Mouse (Mus musculus) CH12.LX (cell line): ENCODE measurements around the gene 1700069L16Rik.

Experiments
- EP300 ChIP-seq: IDR thresholded peaks from 2 replicates; pipeline ENCODE4 v1.6.1; 2011; ENCODE audit warnings: low read length, improper control_type of control experiment
- TBP ChIP-seq: conservative IDR thresholded peaks from 2 replicates; pipeline ENCODE4 v1.6.1; 2011; ENCODE audit warnings: low read depth, low read length, improper control_type of control experiment

GRCm38 (mm10) chr5:113674851-113675250 lies 49.7 kb downstream of the 1700069L16Rik start:
- TF ChIP-seq TBP (no peak), EP300 (no peak)
